Mouse (Mus musculus) thymus, adult 2 months (tissue): Measurements from ENCODE around the gene Gm4181.
"Not testable (repeated sequence)": the region's sequence is repeated elsewhere in the genome, so short reads cannot be mapped to it uniquely, and the experiment has no call there.

ENCODE experiments used
- CTCF ChIP-seq: fragments of 200-500 bp; IDR thresholded peaks from 2 replicates; pipeline ENCODE4 v1.5.1; 2012; ENCODE audit warnings: mild to moderate bottlenecking, control low read depth, low read length, moderate library complexity, borderline replicate concordance; ENCODE audit not compliant: control insufficient read depth, poor library complexity, insufficient read depth; ENCODE audit errors: extremely low read depth
- POLR2A ChIP-seq: fragments of 200-500 bp; IDR thresholded peaks from 2 replicates; pipeline ENCODE4 v1.6.1; 2012; ENCODE audit warnings: mild to moderate bottlenecking, low read length, control low read depth, moderate library complexity; ENCODE audit not compliant: control insufficient read depth, poor library complexity, insufficient read depth; ENCODE audit errors: extremely low read depth

DNA sequence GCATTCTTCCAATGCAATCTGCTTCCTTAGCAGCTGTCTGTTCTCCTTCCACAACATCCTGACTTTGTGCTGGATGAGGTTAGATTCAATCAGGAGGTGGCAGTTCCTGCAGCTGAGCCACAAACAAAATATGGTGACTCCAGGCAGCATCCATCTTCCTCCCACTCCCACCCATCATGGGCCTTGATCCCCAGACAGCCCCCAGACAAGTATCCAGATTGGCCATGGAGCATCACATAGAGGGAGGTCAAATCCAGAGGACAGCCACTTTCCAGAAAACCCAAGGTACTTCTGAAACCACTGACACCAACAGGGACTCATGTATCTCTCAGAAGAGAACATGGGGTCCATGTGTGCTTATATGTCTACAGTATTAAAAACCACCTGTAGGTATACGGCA lies 3.0 kb downstream of the Gm4181 start:
- TF ChIP-seq POLR2A, CTCF: not testable (repeated sequence)
